In the genomic region with DNA sequence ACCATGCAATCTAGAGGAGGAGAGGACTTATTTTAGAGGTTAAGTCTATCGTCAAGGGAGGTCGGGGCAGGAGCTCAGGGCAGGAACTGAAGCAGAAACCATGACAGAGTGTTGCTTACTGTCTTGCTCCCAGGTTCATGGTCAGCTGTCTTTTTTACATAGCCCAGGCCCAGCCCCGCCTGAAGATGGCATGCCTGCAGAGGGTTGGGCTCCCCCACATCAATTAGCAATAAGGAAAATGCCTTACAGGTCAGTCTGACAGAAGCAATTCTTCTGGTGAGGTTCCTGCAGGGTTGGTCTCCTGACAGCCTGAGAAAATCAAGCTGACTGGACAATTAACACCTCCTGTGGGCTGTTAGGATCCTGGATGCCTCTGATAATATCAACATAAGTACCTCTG, we compare ENCODE assay signal across 21 mouse cellular contexts. TPM values are rescaled to one million over a fixed set of nuclear protein-coding genes. Genes with fewer than 3 reads are reported as not detected.
"Had no signal": no experiment of that assay in that cellular context is flagged by ENCODE, and none has a peak within 500 bp of the region (broad histone marks: within the 10 kb centered on the region; RNA-seq: fewer than 3 reads in every experiment).

No protein-coding gene starts in this region.

- H3K4me2 ChIP-seq: kidney, embryonic 15.5 days; limb, embryonic 13.5 days; liver, embryonic 11.5 days; liver, embryonic 15.5 days; midbrain, embryonic 13.5 days; neural tube, embryonic 13.5 days; stomach, embryonic 15.5 days had no signal

- H3K9me3 ChIP-seq: kidney, embryonic 15.5 days; limb, embryonic 13.5 days; liver, embryonic 15.5 days; midbrain, embryonic 13.5 days; neural tube, embryonic 13.5 days; stomach, embryonic 15.5 days had no signal

- H3K9ac ChIP-seq: kidney, embryonic 15.5 days; limb, embryonic 13.5 days; liver, embryonic 15.5 days; midbrain, embryonic 13.5 days; neural tube, embryonic 13.5 days; stomach, embryonic 15.5 days had no signal

- H3K4me1 ChIP-seq: kidney, embryonic 15.5 days; limb, embryonic 13.5 days; liver, embryonic 15.5 days; stomach, embryonic 15.5 days had no signal

- H3K27ac ChIP-seq: kidney, embryonic 15.5 days; limb, embryonic 13.5 days; liver, embryonic 15.5 days; midbrain, embryonic 13.5 days; neural tube, embryonic 13.5 days; stomach, embryonic 15.5 days had no signal

- H3K36me3 ChIP-seq: kidney, embryonic 15.5 days; limb, embryonic 13.5 days; liver, embryonic 15.5 days; midbrain, embryonic 13.5 days; neural tube, embryonic 13.5 days; stomach, embryonic 15.5 days had no signal

- H3K4me3 ChIP-seq: kidney, embryonic 15.5 days; limb, embryonic 13.5 days; liver, embryonic 15.5 days; megakaryocyte, embryonic 14.5 days; midbrain, embryonic 13.5 days; neural tube, embryonic 13.5 days; stomach, embryonic 15.5 days had no signal

- ATAC-seq: lung, postnatal 0 days had no signal

- DNase-seq: kidney, postnatal 14 days; left cerebral cortex, postnatal 4 days; lung, adult 2 months; lung, postnatal 4 days; retina, postnatal 1 day; thymus, postnatal 4 days had no signal

- H3K27me3 ChIP-seq: kidney, embryonic 15.5 days; limb, embryonic 13.5 days; liver, embryonic 15.5 days; midbrain, embryonic 13.5 days; neural tube, embryonic 13.5 days; stomach, embryonic 15.5 days had no signal

RNA-seq across cellular contexts. Expression of a gene that starts 23.0 kb away (rescaled TPM):
- total RNA-seq: layer of hippocampus, adult 8-10 months; layer of hippocampus, postnatal 14 days; left cerebral cortex, adult 18-20 months; left cerebral cortex, postnatal 10 days; left cerebral cortex, postnatal 4 days; monocyte, adult 5-6 weeks had no signal
- polyA plus RNA-seq: limb, embryonic 13.5 days; midbrain, embryonic 13.5 days; spleen, adult 2 months had no signal
